Mouse (Mus musculus) frontal cortex, postnatal 10 days (tissue): ENCODE results near the gene Pla2g16.
A peak's percentile ranks its signal among the peaks of the same experiment; 100 is the strongest.

Experiments used
- DNase-seq, 2 experiments: peaks; one replicate each; pipeline ENCODE4 v3.0.0; 2022; ENCODE audit warnings: low spot score in 2 of 2, mixed read lengths in 1 of 2

Gene Pla2g16

GRCm38 (mm10) chr19:7557328-7557822 is at the start of gene Pla2g16:
Gene Pla2g16, plus strand, starts transcription at chr19:7557459.
- peak in 1 of 2 experiments; percentile 25 for DNase-seq

GRCm38 (mm10) chr19:7508026-7508425 is 49.2 kb upstream of the Pla2g16 start:
- no peak for DNase-seq

- no peak for DNase-seq
Observed at GRCm38 (mm10) chr19:7516437-7516836, 40.8 kb upstream of the Pla2g16 start.

GRCm38 (mm10) chr19:7521619-7522018 is 35.6 kb upstream of the Pla2g16 start:
- no peak for DNase-seq

GRCm38 (mm10) chr19:7522856-7523255 is 34.4 kb upstream of the Pla2g16 start:
- no peak for DNase-seq

GRCm38 (mm10) chr19:7523292-7523691 is 34.0 kb upstream of the Pla2g16 start:
- DNase-seq: no peak

- no peak for DNase-seq
Observed at GRCm38 (mm10) chr19:7523781-7524180, 33.5 kb upstream of the Pla2g16 start.

GRCm38 (mm10) chr19:7524879-7525278 is 32.4 kb upstream of the Pla2g16 start:
- no peak for DNase-seq

GRCm38 (mm10) chr19:7528639-7529428 is 28.4 kb upstream of the Pla2g16 start:
- peak; percentile 35 to 56 for DNase-seq

GRCm38 (mm10) chr19:7531906-7532305 is 25.4 kb upstream of the Pla2g16 start:
- no peak for DNase-seq

- no peak for DNase-seq
Observed at GRCm38 (mm10) chr19:7533891-7534290, 23.4 kb upstream of the Pla2g16 start.

- no peak for DNase-seq
Observed at GRCm38 (mm10) chr19:7548924-7549323, 8.3 kb upstream of the Pla2g16 start.

- no peak for DNase-seq
Observed at GRCm38 (mm10) chr19:7551550-7552300, 5.5 kb upstream of the Pla2g16 start.

- DNase-seq: no peak
Observed at GRCm38 (mm10) chr19:7552301-7552673, 5.0 kb upstream of the Pla2g16 start.

- no peak for DNase-seq
Observed at GRCm38 (mm10) chr19:7553441-7553840, 3.8 kb upstream of the Pla2g16 start.

- no peak for DNase-seq
Observed at GRCm38 (mm10) chr19:7554881-7555280, 2.4 kb upstream of the Pla2g16 start.

- no peak for DNase-seq
Observed at GRCm38 (mm10) chr19:7556641-7557040, 618 bp upstream of the Pla2g16 start.

- DNase-seq: no peak
Observed at GRCm38 (mm10) chr19:7557844-7558243, 585 bp downstream of the Pla2g16 start.

GRCm38 (mm10) chr19:7558675-7559074 is 1.4 kb downstream of the Pla2g16 start:
- no peak for DNase-seq

- DNase-seq: no peak
Observed at GRCm38 (mm10) chr19:7559986-7560385, 2.7 kb downstream of the Pla2g16 start.

- no peak for DNase-seq
Observed at GRCm38 (mm10) chr19:7561456-7561855, 4.2 kb downstream of the Pla2g16 start.

- no peak for DNase-seq
Observed at GRCm38 (mm10) chr19:7562601-7563129, 5.4 kb downstream of the Pla2g16 start.

GRCm38 (mm10) chr19:7563676-7564075 is 6.4 kb downstream of the Pla2g16 start:
- no peak for DNase-seq
